Mouse (Mus musculus): Measurements from ENCODE around the gene Nagk.
"Not testable (repeated sequence)": the region's sequence is repeated elsewhere in the genome, so short reads cannot be mapped to it uniquely, and the experiment has no call there.

Nagk gene

DNA sequence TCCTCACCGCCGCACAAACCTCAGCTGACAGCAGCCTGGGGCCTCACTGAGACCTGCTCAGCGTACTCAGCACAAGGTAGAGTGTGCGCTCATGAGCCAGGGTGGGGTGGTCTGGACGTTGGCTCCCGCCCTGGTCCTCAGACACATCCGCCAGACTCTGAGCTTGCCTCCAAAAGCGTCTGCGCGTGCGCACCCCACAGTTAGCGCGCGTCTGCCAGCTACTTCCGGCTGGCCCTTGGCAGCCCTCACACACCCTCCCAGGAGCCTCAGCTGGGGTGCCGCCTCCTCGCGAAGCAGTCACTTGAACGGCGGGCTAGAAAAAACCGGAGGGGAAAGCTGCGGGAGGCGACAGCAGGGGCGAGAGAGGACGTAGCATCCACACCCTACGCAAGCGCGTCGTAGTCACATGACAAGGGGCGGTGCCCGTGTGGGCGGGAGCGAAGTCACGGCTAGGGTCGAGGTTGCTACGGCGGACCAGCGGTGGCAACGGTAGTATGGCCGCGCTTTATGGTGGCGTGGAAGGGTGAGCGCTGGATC lies at the start of gene Nagk:
Gene Nagk (plus strand): TSS at position 223 of the 537 bp plus-strand sequence.
- DNase-seq: peak; percentile 94 to 97

- DNase-seq: no peak
These were observed 49.3 kb upstream of the Nagk start for GRCm38 (mm10) chr6:83745466-83745865.

- DNase-seq: no peak
These were observed 45.5 kb upstream of the Nagk start for GRCm38 (mm10) chr6:83749286-83749685.

- DNase-seq: peak in 1 of 2 experiments; percentile 82
These were observed 44.6 kb upstream of the Nagk start for GRCm38 (mm10) chr6:83750171-83750684.

GRCm38 (mm10) chr6:83756051-83756450 lies 38.7 kb upstream of the Nagk start:
- DNase-seq: no peak

DNA sequence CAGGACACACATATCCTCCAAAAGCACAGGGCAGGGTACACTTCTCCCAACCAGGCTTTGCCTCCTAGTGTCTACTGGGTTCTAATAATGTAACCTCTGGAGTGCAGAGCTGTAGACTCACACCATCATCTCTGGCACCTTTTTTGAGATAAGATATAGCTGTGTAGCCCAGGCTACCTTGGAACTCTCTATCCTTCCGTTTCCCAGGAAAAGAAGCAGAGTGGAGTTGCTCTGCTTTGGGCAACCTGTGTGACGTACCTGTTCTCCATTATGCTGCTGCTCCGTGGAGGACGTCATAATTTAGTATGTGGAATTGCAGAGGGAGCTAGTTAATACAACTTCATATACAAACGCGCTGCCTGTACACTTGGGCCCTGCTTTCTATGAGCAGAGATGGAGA lies 32.4 kb upstream of the Nagk start, which contains the start of gene Ankrd53:
Gene Ankrd53 (plus strand): TSS at position 301 of the 400 bp plus-strand sequence.
- no peak for DNase-seq

GRCm38 (mm10) chr6:83762880-83763431 lies 31.8 kb upstream of the Nagk start:
- DNase-seq: peak; percentile 46 to 74

DNA sequence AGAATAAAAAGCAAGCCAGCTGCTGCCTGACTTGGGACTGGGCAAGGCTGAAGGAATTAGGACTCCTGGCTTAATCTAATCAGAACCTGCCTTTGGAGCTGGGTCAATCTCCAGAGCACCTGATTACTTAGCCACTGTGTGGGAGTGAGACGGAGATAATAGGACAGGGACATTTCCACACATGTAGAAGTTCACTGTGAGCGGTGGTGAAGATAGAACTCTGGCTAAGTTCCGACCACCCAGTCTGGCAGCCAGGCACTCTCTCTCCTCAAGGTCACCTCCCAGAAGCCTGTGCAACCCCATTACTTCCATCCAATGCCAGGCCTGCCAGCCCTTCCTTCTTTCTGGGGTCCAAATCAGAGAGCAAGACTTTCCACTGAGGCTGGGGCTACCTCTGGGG lies 27.8 kb upstream of the Nagk start:
- no peak for DNase-seq

DNA sequence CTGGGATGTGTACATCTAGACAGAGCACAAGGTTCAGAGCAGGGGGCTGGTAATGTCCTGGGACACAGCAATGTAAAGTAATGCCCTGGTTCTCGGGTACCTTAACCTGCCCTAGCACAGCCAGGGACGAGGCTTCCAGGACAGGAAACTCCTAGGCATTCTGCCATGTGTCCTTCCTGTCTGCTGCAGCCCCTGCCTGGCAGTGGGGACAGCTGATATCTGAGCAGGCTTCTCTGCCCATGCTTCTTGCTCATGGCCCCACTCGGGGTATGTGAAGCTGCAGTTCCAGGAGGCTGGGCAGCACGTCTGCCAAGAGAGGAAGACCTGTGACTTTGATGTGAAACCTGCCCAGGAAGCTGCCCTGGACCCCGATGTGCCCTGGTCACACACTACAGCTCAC lies 26.3 kb upstream of the Nagk start:
- no peak for DNase-seq

DNA sequence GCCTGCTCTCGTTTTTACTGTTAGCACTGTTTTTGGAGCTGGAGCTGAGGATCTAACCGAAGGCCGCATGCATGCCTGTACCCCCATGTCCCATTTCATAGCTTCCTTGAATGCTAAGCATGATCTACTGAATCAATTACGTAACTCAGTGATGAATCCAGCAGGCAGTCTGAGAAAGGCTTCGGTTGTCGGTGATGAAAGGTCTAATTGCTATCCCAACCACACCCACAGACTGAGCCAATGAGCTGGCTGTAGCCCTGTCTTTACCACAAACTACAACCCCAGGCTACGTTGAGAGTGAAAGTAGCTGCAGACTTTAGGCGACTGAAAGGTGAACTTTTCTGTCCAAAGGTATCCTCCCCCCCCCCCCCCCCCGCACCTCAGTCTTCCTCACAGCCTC lies 20.7 kb upstream of the Nagk start:
- no peak for DNase-seq

- DNase-seq: no peak
These were observed 19.8 kb upstream of the Nagk start for GRCm38 (mm10) chr6:83774781-83775563.

DNA sequence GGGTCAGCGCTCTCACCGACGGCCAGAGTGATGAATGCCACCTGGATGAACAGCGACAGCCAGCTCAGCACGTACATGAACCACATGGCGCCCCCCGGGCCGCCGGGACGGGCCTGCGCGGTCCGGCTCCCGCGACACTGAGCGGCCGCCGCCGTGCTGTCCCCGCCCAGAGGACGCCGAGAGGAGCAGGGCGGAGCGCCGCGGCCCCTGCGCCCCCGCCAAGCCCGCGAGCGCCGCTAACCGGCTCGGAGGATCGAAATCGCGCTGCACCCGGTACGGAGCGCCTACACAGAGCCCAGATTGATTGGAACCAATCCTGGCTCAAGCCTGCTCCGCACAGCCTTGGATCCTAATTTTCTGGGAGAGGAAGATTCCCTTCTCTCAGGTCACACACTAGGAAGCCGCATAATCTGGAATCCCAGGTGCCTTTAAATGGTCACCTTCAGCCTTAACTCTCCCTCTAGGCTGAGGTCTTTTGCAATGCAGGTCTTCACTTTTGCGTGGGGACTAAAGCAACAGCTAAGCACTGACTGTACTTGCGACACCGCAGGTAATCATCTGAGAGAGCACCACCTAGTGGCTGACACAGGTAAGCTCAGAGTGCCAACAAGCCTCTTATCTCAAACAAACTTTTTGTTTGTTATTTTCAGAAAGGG lies 19.0 kb upstream of the Nagk start, which contains the start of gene Tex261:
Gene Tex261 (minus strand): TSS at position 176 of the 656 bp plus-strand sequence.
- DNase-seq: peak; percentile 88 to 94

DNA sequence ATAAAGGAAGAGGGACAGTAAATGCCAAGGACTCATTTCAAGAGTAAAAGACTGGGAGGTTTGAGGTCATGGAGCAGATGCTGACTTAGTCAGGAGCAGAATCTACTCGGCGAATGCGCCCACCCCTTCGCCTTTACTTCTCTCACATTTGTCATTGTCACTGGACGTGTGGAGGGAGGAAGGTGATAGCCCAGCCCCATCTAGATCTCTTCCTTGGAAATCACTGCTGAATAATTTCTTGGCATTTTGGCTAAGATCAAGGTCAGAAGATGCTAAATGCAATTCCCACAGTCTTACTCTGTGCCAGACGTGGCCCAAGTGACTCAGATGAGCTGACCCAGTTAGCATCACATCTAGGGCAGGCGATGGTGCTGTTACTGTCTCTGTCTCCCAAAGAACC lies 16.5 kb upstream of the Nagk start:
- DNase-seq: no peak

GRCm38 (mm10) chr6:83779026-83779425 lies 15.8 kb upstream of the Nagk start:
- DNase-seq: peak; percentile 62 to 73

GRCm38 (mm10) chr6:83786426-83786825 lies 8.4 kb upstream of the Nagk start:
- DNase-seq: no peak

DNA sequence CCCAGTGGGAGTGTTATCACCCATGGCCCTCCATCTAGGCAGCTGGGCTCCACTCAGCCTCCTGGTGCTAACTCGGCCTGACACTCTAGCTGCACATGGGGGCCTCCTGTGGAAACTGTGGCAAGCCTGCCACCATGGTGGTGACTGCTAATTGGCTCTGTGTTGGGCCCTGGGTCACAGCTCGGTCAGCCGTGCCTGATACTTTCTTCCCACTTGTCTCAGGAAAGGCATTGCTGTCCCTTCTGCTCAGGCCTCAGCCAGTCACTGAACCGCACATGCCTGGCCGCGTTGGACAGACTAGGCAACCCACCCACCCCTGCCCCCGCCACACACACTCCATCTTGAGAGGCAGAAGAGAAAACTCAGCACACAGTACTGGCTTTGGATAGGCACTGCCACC lies 6.2 kb upstream of the Nagk start:
- no peak for DNase-seq

DNA sequence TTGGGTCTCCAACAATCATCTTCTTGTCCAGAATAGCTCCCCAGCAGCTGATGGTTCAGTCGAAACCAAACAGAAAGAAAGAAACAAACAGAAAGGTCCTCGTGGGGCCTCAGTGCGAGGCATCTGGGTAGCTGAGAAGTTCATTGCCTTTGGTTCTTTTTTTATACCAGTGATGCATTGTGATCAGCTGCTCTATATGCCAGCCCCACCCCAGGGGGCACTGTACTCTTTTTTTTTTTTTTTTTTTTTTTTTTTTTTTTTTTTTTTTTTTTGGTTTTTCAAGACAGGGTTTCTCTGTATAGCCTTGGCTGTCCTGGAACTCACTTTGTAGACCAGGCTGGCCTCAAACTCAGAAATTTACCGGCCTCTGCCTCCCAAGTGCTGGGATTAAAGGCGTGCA lies 4.2 kb upstream of the Nagk start:
- not testable (repeated sequence) for DNase-seq

DNA sequence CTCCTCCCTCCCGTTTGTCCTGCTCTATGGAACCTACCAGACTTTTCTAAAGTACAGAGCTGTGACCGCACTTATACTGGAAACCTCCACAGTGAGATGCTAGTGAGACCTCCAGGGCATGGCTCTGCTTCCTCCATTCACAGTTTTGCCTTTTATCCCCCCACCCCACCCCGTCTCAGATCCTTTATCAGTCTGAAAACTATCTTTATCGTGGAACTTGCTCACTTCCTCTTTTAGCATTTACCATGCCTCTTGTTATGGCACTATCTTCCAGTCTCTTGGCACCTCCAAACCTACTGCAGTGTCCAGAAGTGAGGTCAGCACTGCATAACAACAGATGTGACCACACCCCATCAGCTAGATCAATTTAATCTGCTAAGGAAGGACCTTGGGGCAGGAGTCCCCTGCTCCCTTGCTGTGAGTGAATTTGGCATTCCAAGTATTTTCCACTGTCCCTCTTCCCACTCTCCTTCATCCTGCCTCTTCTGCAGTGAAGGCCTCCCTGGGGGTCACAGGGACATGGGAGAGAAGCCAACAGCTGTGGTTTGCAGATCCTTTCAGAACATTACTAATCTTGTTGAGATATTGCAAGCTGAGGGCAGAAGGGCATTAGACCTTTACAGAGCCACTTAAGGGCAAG lies 3.4 kb upstream of the Nagk start:
- DNase-seq: no peak

- DNase-seq: peak; percentile 29 to 53
These were observed 714 bp downstream of the Nagk start for GRCm38 (mm10) chr6:83795492-83795900.

DNA sequence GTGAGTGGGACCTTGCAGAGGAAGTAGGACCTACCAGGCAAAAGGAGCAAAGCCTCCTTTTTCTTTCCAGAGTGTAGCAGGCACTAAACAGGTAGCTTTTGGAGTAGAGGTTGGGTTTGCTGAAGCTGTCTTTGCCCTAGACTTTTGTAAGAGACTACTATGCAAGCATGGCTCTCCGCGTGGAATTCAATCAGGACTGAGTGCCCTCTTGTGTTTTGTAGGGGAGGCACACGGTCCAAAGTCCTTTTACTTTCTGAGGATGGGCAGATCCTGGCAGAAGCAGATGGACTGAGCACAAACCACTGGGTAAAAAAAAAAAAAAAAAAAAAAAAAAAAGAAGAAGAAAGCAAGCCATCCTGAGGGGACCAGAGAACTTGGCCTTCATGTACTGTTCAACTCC lies 1.9 kb downstream of the Nagk start:
- DNase-seq: peak; percentile 51 to 57

DNA sequence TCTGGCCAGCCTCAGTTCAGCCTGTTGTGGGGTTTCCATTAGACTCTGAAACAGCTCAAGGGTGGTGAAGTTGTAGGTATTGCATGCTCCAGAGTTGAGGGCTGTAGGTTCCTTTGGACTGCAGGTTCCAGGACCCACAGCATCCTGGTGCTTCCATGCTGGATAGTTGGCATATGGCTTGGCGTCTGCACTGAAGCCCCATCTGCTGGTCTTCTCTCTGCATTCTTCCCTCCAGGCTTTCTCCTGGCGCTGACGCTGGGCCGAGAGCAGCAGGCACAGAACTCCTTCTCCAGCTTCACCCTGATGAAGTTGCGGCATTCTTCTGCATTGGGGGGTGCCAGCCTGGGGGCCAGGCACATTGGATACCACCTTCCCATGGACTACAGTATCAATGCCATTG lies 7.3 kb downstream of the Nagk start:
- no peak for DNase-seq

- no peak for DNase-seq
These were observed 8.1 kb downstream of the Nagk start for GRCm38 (mm10) chr6:83802846-83803245.

- no peak for DNase-seq
These were observed 21.0 kb downstream of the Nagk start for GRCm38 (mm10) chr6:83815801-83816200.
